Mouse (Mus musculus) lung, adult 2 months (tissue): ENCODE data around the gene Pcdh15.

Experiments
- CTCF ChIP-seq: fragments of 200-500 bp; IDR thresholded peaks from 2 replicates; pipeline ENCODE4 v1.5.1; 2011; ENCODE audit warnings: mild to moderate bottlenecking, low read length, control low read depth; ENCODE audit not compliant: insufficient read depth
- POLR2A ChIP-seq: fragments of 200-500 bp; IDR thresholded peaks from 2 replicates; pipeline ENCODE4 v1.6.1; 2011; ENCODE audit warnings: low read depth, mild to moderate bottlenecking, control low read depth, low read length, borderline replicate concordance; ENCODE audit errors: extremely low read depth

GRCm38 (mm10) chr10:73491654-73492053 lies 392.5 kb downstream of the Pcdh15 start:
- TF ChIP-seq POLR2A (no peak), CTCF (no peak)
